Mouse (Mus musculus) stomach, postnatal 0 days (tissue): ENCODE results near the gene Agtrap. TPM values are rescaled to one million over a fixed set of nuclear protein-coding genes. Genes with fewer than 3 reads are reported as not detected.

Experiments
- ATAC-seq: fragments of 200-750 bp; cut with Nextera tagmentation; 2 replicates; pipeline ENCODE4 v1.8.0; 2017; ENCODE audit not compliant: low FRiP score, low TSS enrichment
- DNase-seq: peaks from one replicate; pipeline ENCODE4 v3.0.0-alpha.2; 2016; ENCODE audit warnings: low spot score
- H3K27ac ChIP-seq: fragments of 300-500 bp; sonication (generic); replicated peaks from 2 replicates; pipeline ENCODE4 v1.5.1; 2014; ENCODE audit warnings: mild to moderate bottlenecking, control low read depth
- H3K27me3 ChIP-seq: fragments of 300-500 bp; sonication (generic); 2 replicates; pipeline ENCODE4 v1.6.1; 2014; ENCODE audit warnings: low read length; ENCODE audit not compliant: control insufficient read depth, insufficient read depth
- H3K36me3 ChIP-seq: fragments of 300-500 bp; sonication (generic); 2 replicates; pipeline ENCODE4 v1.6.1; 2014; ENCODE audit warnings: low read length, mixed read lengths; ENCODE audit not compliant: control insufficient read depth, insufficient read depth
- H3K4me1 ChIP-seq: fragments of 300-500 bp; sonication (generic); replicated peaks from 2 replicates; pipeline ENCODE4 v1.6.1; 2014; ENCODE audit warnings: antibody characterized with exemption; ENCODE audit not compliant: control insufficient read depth, insufficient read depth
- H3K4me2 ChIP-seq: fragments of 300-500 bp; sonication (generic); replicated peaks from 2 replicates; pipeline ENCODE4 v1.6.1; 2014; ENCODE audit warnings: low read depth, mild to moderate bottlenecking, control low read depth, moderate library complexity
- H3K4me3 ChIP-seq: fragments of 300-500 bp; sonication (generic); 2 replicates; pipeline ENCODE4 v1.5.1; 2014; ENCODE audit warnings: low read depth, low read length, control low read depth
- H3K9ac ChIP-seq: fragments of 300-500 bp; sonication (generic); 2 replicates; pipeline ENCODE4 v1.6.1; 2014; ENCODE audit warnings: mild to moderate bottlenecking, low read length, control low read depth, mixed read lengths
- H3K9me3 ChIP-seq: fragments of 300-500 bp; sonication (generic); 2 replicates; pipeline ENCODE4 v1.6.1; 2016; ENCODE audit warnings: low read length; ENCODE audit not compliant: control insufficient read depth
- CTCF ChIP-seq: IDR thresholded peaks from 2 replicates; pipeline ENCODE4 v1.5.1; 2016; ENCODE audit warnings: antibody characterized with exemption, low read depth, mild to moderate bottlenecking, moderate library complexity
- EP300 ChIP-seq: optimal IDR thresholded peaks from 2 replicates; pipeline ENCODE3; 2016; ENCODE audit warnings: antibody characterized with exemption
- WGBS: fragments of 180-500 bp; shearing (Covaris S2); extraction: QIAGEN DNeasy Blood & Tissue Kit; methylation state at CpG from one replicate; pipeline ENCODE4 v1.1.7; 2014; 5-methylcytosine and 5-hydroxymethylcytosine counted together
- polyA plus RNA-seq: library from polyadenylated mRNA; unstranded; fragments of >200 nt; fragmentation: Nextera tagmentation; extraction: Ambion mirVana; gene quantifications from 2 replicates; pipeline ENCODE4 v1.2.1, GENCODE M21; 2015

Gene Agtrap
- polyA plus RNA-seq, 1 experiment from 2014 or later: 26.9 TPM

DNA sequence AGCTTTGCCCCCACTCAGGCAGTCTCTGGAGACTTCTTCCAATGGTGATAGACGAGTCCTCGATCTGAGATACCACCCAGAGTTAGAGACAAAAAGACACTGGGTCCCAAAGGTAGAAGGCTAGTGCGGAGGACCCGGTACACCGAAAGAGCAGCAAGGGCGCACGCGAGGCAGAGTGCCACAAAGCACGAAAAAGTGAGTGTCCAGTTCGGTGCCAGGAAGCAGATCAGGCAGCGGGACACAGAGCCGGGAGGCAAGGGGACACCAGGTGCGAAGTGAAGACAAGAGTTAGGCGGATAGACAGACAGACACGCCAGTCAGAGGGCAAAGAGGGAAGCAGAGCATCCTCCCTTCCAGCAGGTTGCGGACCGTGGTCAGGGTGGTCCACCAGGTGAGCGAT lies 42.3 kb upstream of the Agtrap start, which contains the start of gene Mad2l2:
Gene Mad2l2, plus strand, starts transcription at position 252 of the 400 bp plus-strand sequence.
- ATAC-seq (0 out of 2 replicates have a peak, but pooled peaks have one; percentile 11), DNase-seq (no peak)
- H3K4me1 ChIP-seq: no peaks in the 10 kb centered on the region; the same call in 1 of the 2 replicates
- no peaks in the 10 kb centered on the region for H3K36me3 ChIP-seq
- H3K4me3 ChIP-seq: peak within 1 kb of the TSS; percentile 53
- 1% methylated on average over 16 of the region's 18 CpGs for WGBS
- peak within 1 kb of the TSS; percentile 27; the same call in 1 of the 2 replicates for H3K9ac ChIP-seq
- H3K9me3 ChIP-seq: no peaks in the 10 kb centered on the region
- H3K27me3 ChIP-seq: peaks cover 15% of the 10 kb centered on the region
- no peak within 1 kb of the TSS for H3K27ac ChIP-seq
- H3K4me2 ChIP-seq: peak within 1 kb of the TSS; percentile 92
- no peak for TF ChIP-seq CTCF
- no peak for TF ChIP-seq EP300

DNA sequence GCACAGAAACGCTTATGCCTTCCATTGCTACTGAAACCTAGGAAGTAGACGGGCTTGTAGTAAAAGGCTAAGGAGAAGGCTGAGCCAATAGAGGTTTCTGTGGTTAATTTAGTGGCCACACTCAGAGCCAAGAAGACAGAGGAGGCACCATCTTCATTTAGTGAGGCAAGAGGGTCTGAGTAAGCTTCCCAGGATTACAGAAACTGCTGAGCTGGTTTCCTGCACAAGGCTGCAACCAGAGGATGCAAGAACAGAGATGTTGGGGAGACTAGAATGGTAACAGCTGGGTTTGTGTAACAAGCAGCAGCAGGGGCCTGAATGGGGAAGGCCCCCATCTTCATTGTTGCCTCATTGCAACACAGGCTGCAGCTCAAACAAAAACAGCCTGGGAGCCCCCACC lies 40.8 kb upstream of the Agtrap start:
- no peak for ATAC-seq

DNA sequence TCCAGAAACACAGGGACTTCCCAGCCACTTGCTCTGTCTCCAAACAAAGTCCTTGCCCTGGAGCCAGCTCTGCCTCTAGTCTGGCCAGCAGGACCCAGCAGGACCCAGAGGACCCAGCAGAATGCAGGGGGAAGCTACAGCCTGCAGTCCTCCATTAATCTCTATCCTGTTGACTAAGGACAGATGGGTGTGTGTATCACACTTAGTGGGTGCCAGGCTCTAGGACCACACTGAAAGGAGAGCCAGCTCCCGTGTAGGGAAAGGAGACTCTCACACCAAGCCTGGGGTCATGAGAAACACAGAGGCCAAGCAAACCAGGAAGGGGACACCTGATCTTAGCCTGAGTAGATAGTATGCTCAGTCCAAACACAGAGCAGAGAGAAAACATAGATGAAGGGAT lies 40.4 kb upstream of the Agtrap start:
- H3K4me3 ChIP-seq: no peak overlapping the region
- no peaks in the 10 kb centered on the region for H3K9me3 ChIP-seq
- TF ChIP-seq CTCF (no peak), EP300 (no peak)
- H3K27me3 ChIP-seq: peaks cover 15% of the 10 kb centered on the region
- H3K36me3 ChIP-seq: no peaks in the 10 kb centered on the region
- no peak for ATAC-seq
- no peak overlapping the region for H3K9ac ChIP-seq
- H3K27ac ChIP-seq: no peak overlapping the region
- DNase-seq: no peak
- WGBS: 50% methylated on average over 1 of the region's 1 CpGs
- H3K4me1 ChIP-seq: no peaks in the 10 kb centered on the region; the same call in 1 of the 2 replicates
- H3K4me2 ChIP-seq: no peak overlapping the region

More for the DNA sequence above, 40.8 kb upstream of the Agtrap start:
- TF ChIP-seq CTCF (no peak), EP300 (no peak)
- no peak overlapping the region for H3K9ac ChIP-seq
- H3K4me1 ChIP-seq: no peaks in the 10 kb centered on the region; the same call in 1 of the 2 replicates
- H3K27ac ChIP-seq: no peak overlapping the region
- H3K9me3 ChIP-seq: no peaks in the 10 kb centered on the region
- H3K27me3 ChIP-seq: peaks cover 15% of the 10 kb centered on the region
- H3K4me2 ChIP-seq: no peak overlapping the region
- no peak overlapping the region for H3K4me3 ChIP-seq
- no peak for DNase-seq
- H3K36me3 ChIP-seq: no peaks in the 10 kb centered on the region
- 59% methylated on average over 2 of the region's 2 CpGs for WGBS

DNA sequence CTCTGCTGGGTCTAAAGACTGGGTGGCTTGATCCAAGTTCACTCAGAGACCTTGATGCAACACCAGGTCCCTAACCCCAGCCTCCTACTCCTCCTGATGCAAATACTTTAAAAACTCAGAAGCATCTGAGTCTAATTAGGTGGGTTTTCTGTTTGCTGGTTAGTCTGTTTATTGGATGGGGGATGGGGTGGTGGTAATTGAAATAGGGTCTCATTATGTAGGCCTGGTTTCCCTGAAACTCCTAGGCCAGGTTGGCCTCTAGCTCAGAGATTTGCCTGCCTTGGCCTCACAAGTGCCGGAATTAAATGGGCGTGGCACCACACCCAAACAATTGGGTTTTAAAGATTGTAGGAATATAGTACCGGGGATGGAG lies 34.8 kb upstream of the Agtrap start:
- ATAC-seq (no peak), DNase-seq (no peak)
- Histone ChIP-seq H3K4me1 (no peaks in the 10 kb centered on the region), H3K4me3 (no peak overlapping the region), H3K36me3 (no peaks in the 10 kb centered on the region), H3K4me2 (no peak overlapping the region), H3K27me3 (no peaks in the 10 kb centered on the region), H3K27ac (no peak overlapping the region), H3K9me3 (no peaks in the 10 kb centered on the region), H3K9ac (no peak overlapping the region)
- no peak for TF ChIP-seq EP300
- no peak for TF ChIP-seq CTCF
- WGBS: 66% methylated on average over 3 of the region's 3 CpGs

DNA sequence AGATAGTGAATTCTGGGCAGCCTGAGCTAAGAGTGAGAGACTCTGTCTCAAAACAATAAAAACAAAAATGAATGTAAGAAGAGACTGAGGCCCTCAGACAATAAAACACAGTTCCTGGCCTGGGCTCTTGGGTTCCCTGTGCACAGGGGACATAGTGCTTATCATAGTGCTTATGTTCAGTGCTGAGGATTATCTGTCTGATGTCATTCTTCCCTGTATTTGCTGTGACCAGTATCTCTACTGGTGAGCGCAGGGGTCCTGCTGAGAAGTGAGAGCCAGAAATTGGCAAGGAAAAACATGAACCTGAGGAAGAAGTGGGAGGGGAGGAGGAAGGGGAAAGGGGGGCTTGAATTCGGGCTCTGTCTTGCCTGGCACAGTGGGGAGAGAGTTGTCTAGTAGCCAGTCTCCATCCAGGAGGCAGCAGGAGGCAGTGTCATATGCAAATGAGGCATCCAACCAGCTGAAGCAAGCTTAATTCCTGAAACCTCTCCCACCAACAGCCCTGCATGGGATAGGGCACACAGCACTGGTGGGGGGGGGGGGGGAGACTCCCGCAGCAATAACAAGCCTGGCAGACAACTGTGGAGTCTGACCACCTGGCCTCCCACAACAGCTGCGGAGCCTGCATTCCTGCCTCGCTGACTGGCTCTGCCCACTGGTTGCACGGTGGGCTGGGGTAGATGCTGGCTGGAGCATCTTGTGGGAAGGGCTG lies 34.3 kb upstream of the Agtrap start:
- ATAC-seq (no peak), DNase-seq (no peak)
- no peaks in the 10 kb centered on the region for H3K36me3 ChIP-seq
- no peak overlapping the region for H3K9ac ChIP-seq
- H3K4me1 ChIP-seq: no peaks in the 10 kb centered on the region
- no peak overlapping the region for H3K4me2 ChIP-seq
- no peaks in the 10 kb centered on the region for H3K9me3 ChIP-seq
- H3K27ac ChIP-seq: no peak overlapping the region
- no peaks in the 10 kb centered on the region for H3K27me3 ChIP-seq
- H3K4me3 ChIP-seq: no peak overlapping the region
- TF ChIP-seq EP300 (no peak), CTCF (no peak)
- WGBS: 26% methylated on average over 6 of the region's 6 CpGs

DNA sequence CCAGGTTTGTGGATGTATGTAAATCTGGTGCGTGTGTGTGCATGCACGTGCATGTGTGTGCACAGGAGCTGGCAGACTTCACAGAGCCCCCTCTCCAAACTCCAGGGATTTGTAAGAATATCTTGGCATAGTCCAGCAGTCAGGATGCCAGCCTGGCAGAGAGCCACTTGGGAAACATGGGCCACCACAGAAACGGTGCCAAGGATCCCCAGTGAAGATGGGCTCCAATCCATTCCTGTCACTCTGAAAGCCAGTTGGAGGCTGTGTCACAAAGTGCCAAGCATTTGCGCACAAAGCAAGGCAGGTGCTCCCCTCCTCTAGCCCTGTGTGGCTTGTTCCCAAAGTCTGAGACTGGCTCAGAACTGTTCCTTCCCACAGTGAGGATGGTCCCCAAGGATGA lies 33.5 kb upstream of the Agtrap start:
- H3K9ac ChIP-seq: no peak overlapping the region
- H3K4me3 ChIP-seq: no peak overlapping the region

More for the DNA sequence above, 33.5 kb upstream of the Agtrap start:
- no peaks in the 10 kb centered on the region for H3K4me1 ChIP-seq
- H3K27ac ChIP-seq: no peak overlapping the region
- no peak for ATAC-seq
- no peak for DNase-seq
- H3K36me3 ChIP-seq: no peaks in the 10 kb centered on the region
- no peak overlapping the region for H3K4me2 ChIP-seq
- no peak for TF ChIP-seq EP300
- TF ChIP-seq CTCF: no peak
- 80% methylated on average over 4 of the region's 4 CpGs for WGBS
- H3K9me3 ChIP-seq: no peaks in the 10 kb centered on the region
- H3K27me3 ChIP-seq: no peaks in the 10 kb centered on the region
